Mouse (Mus musculus): ENCODE data around the gene Car11.

- TF ChIP-seq POLR2A (IDR thresholded peaks at IDR 0.05; ENCODE audit: insufficient read depth, low read depth, low read length), result peak; percentile 26; the same call in 1 of the 2 replicates
- TF ChIP-seq CTCF (IDR thresholded peaks at IDR 0.05; ENCODE audit: insufficient read depth, low read depth, low read length), result no peak
Measured at GRCm38 (mm10) chr7:45710477-45711191, 11.0 kb downstream of the Car11 start.
